Mouse (Mus musculus) kidney, postnatal 14 days (tissue): Measurements from ENCODE around the gene Arhgap5.

Source experiments
- DNase-seq: peaks from one replicate; pipeline ENCODE4 v3.0.0; 2022; ENCODE audit warnings: mixed read lengths

Gene Arhgap5

DNA sequence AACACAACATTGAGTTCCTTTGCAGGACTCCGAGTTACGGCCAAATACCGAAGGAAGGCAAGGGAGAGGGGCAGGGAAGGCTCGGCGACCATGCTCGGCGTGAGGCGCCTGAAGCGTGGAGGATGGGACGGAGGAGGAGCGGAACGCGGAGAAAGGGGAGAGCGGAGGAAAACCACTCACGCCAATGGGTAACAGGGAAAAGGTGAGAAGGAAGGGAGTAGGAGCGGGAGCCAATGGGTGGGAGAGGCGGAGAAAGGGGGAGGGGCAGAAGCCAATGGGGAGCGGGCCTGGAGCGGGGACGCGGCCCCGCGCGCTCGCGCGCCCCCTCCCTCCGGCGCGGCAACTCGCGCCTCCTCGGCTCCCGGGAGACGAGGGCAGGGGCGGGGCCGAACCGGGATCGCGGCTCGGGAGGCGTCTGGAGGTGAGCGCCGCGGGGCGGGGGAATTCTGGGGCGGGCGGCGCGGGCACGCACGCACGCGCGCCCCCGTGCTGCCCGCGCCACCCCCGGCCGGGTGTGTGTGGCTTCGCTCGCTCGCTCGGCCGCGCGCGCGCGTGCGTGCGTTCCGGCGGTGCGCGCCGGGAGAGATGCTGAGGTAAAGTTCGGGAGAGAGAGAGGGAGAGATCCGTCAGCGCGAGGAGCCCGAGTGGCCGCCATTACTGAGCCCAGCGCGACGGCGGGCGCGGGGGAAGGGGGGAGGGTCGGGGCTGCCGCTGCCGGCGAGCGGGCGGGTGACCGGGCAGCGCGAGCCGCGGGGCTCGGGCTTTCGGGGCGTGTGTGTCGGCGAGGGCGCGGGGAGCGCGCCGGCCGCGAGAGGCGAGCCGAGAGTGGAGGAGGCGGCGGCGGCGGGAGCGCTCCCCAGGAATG lies at the start of gene Arhgap5:
Gene Arhgap5, plus strand, starts transcription at position 517 of the 865 bp plus-strand sequence.
- DNase-seq, result peak; percentile 99

DNA sequence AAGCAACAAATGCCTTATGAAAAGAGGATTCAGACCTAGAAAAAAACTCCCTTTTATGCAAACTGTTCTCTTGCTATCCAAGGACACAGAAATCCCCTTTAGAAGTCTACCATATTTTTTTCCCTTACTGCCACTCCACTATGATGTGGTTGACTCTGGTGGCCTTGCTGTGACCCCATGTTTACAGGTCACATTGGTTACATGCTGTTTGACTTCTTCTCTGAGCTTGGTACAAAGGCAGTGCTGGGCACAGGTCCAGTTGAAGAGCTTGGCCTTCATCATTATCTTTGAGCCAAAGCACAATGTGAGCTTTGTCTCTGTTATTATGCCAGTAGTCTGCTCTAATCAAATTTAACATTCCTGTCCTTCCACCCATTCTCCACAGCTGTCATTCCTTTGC lies 39.2 kb upstream of the Arhgap5 start:
- DNase-seq, result no peak

DNA sequence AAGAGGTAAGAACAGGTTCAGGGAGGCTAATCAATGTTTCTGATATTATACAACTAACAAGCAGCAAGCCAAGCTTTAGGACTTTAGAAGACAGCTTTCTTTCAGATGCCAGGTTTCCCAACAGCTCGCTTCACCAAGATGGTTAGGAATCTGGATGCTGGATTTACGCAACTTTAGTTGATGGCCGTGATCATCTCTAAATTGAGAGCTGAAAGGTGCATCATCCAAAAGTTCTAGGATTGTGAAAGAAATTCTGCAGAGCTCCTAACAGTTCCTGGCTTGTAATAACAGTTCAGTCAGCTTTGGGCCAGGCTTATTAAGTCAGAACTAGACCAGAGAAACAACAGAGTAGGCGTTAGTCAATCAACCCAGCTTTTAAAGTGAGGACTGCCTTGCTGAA lies 32.2 kb upstream of the Arhgap5 start:
- no peak for DNase-seq

DNA sequence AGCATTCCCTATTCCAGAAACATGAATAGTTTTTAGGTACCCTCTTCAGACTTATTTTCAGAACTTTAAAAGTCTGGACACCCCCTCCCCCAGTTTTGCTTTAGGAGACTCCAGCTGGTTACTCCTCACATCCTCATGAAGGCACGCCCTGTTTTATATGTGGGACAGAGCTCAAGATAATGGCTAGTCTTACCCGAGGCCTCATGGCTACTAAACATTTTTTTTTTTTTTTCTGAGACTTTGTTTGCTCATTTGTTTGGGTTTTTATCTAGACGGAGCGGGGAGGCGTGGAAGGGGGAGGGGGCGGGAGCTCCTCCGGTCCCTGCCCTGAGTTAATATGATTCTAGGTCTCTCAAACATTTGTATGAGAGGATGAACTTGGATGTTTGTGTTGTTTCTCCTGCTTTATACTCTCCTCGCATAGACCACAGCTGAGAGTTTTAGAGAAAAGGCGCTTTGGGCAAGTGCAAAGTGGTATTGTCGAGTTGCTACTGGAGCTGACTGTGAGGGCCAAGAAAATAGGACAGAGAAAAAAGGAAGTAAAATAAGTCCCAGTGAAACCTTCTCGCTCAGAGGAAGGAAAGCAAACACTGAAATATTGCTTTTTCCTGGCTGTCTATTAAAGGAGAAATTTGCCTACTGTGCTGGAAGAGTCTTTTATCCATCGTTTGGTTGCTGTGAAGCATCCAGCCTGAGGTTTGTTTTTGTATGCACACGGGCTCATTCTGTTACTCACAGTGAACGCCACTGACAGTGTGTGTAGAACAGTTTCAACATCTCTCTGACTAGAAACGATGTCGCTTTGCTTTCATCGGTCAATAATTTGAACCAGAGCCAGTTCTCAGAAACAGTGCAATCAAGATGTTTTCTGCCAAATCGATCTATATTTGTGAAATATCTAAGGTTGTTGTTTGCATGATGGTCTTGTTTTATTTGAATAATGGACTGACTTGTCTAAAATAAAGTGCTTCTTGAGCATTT lies 29.5 kb upstream of the Arhgap5 start:
- no peak for DNase-seq

DNA sequence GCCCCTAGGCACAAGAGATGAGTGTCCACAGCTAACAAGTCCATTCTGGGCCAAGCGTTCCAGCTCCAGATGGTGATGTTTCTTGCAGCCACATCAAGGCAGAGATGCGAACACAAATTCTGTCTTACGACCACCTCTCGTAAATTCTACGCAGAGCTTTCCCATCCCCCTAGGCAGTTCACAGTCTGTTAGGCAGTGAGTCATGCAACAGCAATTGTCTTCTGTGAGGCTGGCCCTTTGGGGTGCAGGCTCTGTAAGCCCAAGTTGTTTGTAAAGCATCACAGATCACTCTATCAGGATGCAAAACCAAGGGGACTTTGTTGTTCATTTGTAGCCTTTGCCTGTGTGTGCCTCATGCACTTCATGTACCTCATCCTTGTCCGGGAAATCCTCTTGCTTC lies 27.7 kb upstream of the Arhgap5 start:
- no peak for DNase-seq

DNA sequence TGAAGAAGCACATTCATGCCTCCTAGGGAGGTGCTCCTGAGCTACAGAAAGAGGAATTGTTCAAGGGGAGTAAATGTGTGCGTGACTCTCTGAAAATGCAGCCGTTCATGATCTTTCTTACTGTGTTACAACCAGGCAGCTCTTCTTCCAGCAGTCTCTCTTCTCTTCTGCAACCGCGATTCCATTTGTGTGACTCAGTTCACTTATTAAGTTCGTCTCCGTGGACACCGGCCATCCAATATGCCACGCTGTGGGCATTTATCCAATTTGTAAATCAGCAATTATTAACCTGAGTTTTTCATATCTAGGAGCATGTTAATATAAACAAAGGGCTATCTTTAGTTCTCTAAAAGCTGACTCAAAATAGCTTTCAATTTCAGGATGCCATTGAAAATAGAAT lies 25.2 kb upstream of the Arhgap5 start:
- no peak for DNase-seq

DNA sequence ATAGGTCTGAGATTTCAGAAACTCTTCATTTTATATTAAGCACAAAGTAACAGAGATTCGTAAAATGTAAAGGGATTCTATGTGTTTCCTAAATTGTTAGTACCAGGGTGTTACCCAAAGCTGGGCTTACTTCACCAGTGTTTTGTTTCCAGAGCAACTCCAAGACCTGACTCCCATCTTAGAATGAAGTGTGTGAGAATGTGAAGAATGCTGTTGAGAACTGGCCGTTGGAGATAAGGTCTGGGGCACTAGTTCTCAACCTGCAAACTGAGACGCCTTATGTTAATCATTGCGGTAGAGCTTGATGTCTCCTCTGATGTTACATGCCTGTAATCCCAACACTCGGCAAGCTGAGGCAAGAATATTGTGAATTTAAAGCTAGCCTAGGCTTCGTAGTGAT lies 24.4 kb upstream of the Arhgap5 start:
- DNase-seq, result no peak

DNA sequence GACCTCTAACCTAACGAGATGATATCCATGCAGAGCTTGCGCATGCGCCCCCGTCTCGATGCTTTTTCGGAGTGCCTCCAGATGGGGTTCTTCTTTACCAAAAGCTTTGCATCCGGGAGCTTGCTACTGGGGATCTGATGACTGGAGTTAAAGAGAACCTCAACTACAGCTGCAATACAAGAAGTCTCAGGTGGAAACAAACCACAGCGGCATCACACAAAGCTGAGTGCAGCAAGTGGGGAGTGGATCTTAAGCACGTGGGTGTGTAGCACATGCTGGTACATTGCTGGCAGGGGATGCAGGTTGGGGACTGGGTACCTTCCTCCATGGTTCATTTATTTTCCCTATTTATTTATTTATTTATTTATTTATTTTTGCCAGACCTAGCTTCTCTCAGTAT lies 22.9 kb upstream of the Arhgap5 start:
- no peak for DNase-seq

DNA sequence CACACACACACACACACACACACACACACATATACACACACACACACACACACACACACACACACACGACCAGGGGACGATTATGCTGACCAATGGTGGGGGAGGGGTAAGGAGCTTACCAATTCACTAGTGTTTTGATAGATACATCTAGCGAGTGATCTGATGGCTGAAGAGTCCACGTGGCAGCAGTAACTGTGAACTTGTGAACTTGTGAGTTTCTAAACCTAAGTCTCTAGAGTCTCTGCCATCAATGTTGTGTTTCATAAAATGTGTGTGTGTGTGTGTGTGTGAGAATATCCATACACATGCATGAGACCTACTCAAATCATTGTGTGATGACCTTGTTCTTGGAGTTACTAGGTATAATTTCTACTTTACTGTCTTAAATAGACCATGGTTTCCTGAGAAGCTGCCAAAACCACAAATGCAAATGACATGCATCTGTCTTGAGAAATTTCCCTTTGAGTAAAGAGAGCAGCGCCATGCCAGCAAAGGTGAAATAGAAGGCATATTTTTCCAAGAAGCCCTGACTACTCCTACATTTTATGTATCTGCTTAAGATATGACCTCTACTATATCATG lies 21.7 kb upstream of the Arhgap5 start:
- no peak for DNase-seq

DNA sequence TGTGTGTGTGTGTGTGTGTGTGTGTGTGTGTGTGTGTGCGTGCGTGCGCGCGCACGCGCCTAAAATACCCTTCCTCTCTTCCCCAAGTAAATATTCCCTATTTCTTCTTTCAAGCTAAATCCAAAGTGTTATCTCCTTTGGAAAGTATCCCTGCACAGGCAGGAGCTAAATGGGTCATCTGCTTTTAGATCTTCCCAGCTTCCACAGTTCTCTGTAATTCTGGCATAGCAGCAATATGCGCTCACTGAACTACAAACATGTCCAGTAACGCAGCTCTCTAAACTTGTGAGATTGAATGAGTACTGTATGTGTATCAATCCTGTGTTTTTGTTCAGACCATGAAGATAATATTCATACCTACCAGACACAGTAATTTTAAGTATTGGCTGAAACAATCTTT lies 20.6 kb upstream of the Arhgap5 start:
- no peak for DNase-seq

DNA sequence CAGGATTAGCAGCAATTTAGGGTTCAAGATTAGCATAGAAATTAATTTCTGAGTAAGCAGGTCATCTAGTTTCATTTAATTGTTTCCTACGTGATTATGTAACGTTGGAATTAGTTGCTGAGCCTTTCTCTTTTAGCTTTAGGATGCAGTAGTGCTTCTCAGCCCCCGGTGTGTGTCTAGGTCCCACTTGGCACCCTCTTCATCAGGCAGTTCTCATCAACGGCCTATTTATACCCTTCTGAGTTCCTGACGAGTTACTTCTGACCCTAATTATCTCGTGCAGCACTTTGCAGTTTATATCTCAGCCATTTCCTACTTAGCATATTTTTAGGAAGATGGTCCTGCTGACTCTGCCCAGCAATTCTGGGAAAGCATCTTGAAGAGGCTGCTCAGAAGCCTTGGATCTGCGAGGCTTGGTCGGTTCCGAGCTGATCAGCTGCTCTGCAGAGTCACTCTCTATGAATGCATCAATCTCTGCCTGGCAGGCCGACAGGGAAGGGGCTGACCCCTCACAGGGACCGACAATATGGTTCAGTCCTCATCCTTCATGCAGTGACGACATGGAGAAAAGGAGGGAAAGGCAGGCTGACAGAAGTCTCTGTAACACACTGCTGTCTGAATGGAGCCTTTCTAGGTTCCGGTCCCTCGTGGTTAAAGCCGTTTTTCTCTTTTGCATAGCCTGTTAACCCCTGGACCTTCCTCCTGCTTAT lies 15.4 kb upstream of the Arhgap5 start:
- DNase-seq, result no peak

DNA sequence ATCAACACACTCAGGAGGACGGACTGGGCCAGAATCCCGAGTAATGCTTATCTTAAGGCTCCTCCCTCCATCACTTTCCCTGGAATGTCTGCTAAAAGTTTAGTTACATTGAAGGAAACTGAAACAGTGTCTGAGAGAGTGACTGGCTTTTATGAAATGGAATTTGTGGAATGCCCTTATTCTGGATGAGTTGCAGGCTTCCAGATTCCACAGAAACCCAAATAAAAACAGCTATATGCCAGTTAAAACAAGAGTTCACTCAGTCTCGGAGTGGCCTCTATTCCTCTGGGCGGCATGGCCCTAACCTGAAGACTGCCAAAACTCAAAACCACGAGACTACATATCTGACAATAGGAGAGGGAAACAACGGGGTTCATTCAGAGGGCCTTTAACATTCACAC lies 10.5 kb upstream of the Arhgap5 start:
- peak; percentile 4 for DNase-seq

DNA sequence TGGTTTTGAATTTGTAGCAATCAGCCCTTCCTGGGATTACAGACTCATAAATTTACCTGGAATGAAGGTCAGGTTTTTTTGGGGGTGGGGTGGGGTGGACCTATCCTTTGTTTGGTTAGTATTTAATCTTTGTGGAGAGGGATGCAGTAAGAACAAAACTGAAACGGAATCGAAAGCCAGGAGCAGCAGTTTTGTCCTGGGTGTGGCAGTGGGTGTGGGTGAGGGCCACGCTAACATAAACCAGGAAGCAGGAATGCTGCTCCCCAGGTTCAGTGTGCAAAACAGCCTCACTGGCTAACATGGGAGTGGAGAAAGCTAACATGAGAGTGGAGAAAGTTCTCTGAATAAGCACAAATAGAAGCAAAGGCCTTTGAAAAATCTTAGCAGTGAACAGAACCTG lies 6.6 kb upstream of the Arhgap5 start:
- no peak for DNase-seq

DNA sequence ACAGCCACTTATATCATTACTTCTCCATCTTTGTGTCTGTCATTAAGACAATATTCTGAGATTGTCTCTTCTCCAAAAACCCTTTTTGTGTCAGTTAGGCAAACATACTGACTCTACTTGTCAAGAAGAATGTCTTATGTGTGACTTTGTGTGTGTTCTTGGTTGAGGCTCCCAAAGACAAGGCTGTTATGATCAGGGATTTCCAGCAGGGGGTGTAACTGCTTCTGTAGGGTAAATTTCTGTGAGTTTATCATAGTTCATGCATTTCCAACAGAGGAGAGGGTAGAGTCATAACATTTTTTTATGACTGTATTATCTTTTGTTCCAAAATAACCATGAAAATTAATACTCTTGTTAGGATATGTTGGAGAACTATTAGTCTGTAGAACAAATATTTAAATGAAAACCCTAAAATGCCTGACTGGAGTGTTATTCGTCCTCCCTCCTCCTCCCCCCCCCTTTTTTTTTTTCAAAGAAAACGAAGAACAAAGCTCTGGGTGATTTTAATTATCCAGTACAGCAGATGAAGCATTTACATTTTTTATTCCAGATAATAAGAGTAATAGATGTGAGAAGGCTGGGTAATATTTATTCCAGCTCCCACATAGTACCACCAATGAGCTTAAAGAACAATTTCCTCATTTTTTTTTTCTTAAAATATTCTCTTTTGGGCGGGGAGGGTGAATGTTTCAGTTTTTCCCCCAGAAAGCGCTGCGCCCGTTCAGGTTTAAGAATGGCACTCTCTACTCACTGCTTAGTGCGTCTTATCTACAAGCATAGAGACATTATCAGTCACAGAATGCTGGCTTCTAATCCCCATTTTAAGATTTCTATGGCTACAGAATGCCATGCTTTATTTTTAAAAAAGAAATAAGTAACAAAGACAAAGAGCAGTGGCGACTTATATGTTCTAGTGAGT lies 2.6 kb upstream of the Arhgap5 start:
- DNase-seq, result peak; percentile 30

DNA sequence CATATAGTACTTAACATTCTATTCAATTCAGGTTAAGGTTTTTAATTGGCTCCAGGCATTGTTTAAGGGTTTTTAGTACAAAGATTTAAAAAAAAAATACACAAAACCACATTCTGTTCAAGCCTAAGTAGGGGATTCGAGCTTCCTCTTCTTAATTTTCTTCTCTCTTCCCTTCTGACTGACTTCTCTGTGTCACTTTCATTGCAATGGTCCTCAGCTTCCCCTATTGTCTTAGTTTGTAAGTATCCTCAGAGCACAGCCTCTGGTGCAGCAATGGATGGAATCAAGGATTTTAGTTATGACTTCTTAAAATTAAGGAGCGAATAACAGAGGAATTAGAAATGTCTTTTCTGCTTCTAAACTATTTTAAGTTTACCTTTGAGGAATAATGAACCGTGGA lies 1.6 kb upstream of the Arhgap5 start:
- DNase-seq, result no peak

DNA sequence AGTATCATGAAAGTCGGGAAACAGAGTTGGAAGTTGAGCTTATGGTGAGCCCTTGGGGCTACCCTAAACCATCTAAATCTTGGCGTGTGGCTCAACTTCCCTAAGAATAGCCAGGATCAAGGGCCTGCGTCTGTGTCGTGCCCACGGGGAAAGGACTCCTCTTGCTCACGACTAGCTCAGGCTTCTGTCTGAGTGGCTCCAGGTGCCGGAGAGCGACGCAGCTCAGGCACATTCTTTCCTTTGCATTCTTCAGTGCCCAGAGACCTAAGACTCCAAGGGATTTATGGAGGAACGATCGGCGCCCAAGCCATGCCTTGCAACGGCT lies 679 bp upstream of the Arhgap5 start:
- no peak for DNase-seq

DNA sequence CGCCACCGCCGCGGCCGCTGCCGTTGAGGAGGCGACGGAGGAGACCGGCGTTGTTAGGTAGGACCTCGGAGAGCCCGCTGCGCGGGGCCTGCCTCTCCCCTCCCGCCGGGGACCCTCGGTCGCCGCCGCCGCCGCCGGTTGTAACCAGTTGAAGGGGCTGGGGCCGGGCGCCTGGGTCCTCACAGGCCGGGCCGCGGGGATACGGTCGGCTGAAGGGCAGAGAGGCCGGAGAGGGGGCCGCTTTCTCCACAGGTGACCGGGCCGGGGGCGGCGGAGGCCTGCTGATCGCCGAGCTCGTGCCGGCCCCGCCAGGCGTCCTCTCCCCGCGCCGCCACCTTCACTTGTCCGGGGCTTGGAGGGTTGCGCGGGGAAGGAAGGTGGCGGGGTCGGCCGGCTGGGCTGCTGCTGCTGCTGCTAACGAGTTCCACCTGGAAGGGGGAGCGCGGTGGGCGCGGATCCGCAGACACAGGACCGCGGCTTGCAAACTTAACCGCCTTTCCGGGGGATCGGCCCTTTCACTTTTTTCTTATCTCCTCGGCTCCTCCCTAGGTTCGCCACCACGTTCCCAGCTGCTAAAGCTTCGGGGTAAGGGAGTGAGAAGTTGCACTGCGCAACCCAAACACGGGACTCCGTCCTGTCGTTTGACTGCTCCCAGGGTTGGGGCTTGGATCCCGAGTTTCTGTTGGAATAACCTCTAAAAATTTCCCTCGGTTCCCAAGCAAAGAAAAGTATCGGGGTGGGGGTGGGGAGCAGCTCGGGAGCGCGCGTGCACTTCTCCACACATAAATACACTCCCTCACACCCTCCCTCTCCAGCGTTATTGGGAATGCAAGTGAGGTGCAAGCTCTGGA lies 784 bp downstream of the Arhgap5 start:
- DNase-seq, result peak; percentile 51

DNA sequence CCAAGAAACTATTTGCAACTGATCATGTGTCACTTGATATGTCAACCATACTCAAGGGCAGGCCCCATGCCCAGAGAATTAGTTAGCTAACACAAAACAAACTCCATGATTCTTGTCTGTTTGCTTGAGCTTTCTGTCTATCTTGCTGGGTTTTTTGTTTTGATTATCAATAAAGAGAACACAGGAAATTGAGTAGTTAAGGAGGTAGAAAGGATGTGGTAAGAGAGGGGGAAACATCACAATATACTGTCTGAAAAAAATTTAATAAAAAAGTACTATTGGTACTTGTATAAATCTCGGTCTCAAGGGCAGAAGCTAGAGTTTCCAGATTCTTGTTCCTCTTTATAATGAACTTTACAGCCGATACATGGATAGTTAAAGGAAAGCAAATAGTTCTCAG lies 20.9 kb downstream of the Arhgap5 start:
- no peak for DNase-seq

DNA sequence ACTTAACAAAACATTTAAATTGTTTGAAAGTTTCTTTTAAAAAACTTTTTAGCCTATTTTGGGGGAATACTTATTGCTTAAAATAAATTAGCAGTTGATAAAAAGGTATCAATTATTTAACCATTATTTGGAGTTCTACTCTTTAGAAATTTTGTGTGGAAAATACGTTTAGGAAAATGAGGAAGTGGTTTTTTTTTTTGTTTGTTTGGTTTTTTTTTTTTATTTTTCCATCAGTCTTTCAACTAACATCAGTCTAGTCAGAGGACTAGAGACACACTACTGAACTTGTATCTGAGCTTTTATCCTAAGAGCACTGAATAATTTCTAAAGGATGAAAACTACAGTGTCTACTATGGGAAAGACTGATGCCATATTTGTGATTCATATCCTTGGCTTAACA lies 21.7 kb downstream of the Arhgap5 start:
- no peak for DNase-seq

DNA sequence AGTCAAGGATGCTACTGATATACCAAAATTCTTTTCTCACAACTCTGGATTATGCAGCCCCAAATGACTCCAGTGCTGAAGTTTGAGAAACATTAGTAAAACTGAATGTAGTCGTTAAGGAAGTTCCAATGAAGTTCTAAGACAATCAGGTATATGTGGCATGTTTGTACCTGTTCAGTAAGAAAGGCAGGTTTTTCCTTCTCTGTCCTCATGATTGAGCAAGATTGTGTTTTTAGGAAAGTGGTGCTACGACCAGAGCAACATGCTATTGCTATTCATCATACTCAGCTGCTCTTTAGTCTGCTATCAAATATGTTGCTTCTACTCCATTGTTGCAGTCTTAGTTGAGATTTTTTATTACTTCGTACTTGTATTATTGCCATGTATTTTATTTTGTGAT lies 26.0 kb downstream of the Arhgap5 start:
- DNase-seq, result no peak

DNA sequence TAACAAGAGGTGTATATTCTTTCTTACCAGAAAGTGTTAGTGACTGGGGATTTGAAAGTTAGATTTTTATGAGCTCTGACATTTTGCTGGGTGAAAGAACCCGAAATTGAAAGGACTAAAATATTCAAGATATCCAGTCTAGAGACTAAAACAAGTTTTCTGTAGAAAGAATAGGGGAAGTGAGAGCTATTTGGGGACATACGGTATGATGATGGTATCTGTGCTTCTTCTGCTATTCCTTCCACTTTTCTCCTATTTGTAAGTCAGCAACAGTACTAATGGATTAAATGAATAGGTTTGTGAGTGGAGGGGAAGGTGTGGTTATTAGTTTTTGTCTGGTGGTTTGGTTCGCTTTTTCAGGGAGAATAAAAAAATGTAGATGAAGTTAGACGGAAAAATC lies 37.5 kb downstream of the Arhgap5 start:
- no peak for DNase-seq
